Comparison of ENCODE assay signal across 26 mouse cellular contexts in genomic region chr1:88070495-88070894, GRCm38 (mm10). TPM values are rescaled to one million over a fixed set of nuclear protein-coding genes. Genes with fewer than 3 reads are reported as not detected.
DNase-seq lines count a peak whose midpoint lies in the region; ATAC-seq and TF ChIP-seq lines count a peak whose summit lies in the region.
"Had no signal": no experiment of that assay in that cellular context is flagged by ENCODE, and none has a peak within 500 bp of the region (broad histone marks: within the 10 kb centered on the region; RNA-seq: fewer than 3 reads in every experiment).

Gene Ugt1a9, plus strand, starts transcription at chr1:88070800.

- no peak within 1 kb of the TSS for H3K4me2 ChIP-seq in intestine, embryonic 15.5 days (replicated peaks)
- peak within 1 kb of the TSS; percentile 21 for H3K4me2 ChIP-seq in intestine, postnatal 0 days (replicated peaks; ENCODE audit: low read depth)
- H3K4me2 ChIP-seq in forebrain, embryonic 12.5 days = no peak within 1 kb of the TSS
- H3K4me2 ChIP-seq: embryonic facial prominence, embryonic 12.5 days; forebrain, embryonic 13.5 days; forebrain, embryonic 15.5 days had no signal

- H3K9ac ChIP-seq in intestine, embryonic 15.5 days = no peak within 1 kb of the TSS
- no peak within 1 kb of the TSS for H3K9ac ChIP-seq in intestine, postnatal 0 days (ENCODE audit: low read depth, low read length)
- H3K9ac ChIP-seq in forebrain, embryonic 12.5 days = no peak within 1 kb of the TSS
- H3K9ac ChIP-seq: embryonic facial prominence, embryonic 12.5 days; forebrain, embryonic 13.5 days; forebrain, embryonic 15.5 days; forebrain, postnatal 0 days had no signal

- TF ChIP-seq CTCF in intestine, postnatal 0 days (IDR thresholded peaks at IDR 0.05; ENCODE audit: low read depth) = no peak

- no peaks in the 10 kb centered on the region for H3K4me1 ChIP-seq in heart, embryonic 10.5 days
- H3K4me1 ChIP-seq in intestine, embryonic 15.5 days (replicated peaks) = no peaks in the 10 kb centered on the region
- H3K4me1 ChIP-seq in intestine, postnatal 0 days (replicated peaks; ENCODE audit: control insufficient read depth, insufficient read depth, low read length) = 0 out of 2 replicates have a peak, but pooled peaks cover 2% of the 10 kb centered on the region
- no peaks in the 10 kb centered on the region for H3K4me1 ChIP-seq in forebrain, embryonic 12.5 days
- H3K4me1 ChIP-seq: embryonic facial prominence, embryonic 12.5 days; forebrain, embryonic 13.5 days; forebrain, embryonic 15.5 days had no signal

- H3K27ac ChIP-seq in heart, embryonic 10.5 days = no peak within 1 kb of the TSS
- H3K27ac ChIP-seq in intestine, embryonic 15.5 days = no peak within 1 kb of the TSS
- H3K27ac ChIP-seq in intestine, postnatal 0 days (ENCODE audit: low read depth, low read length) = peak within 1 kb of the TSS; percentile 3; the same call in 1 of the 2 replicates
- no peak within 1 kb of the TSS for H3K27ac ChIP-seq in forebrain, embryonic 12.5 days
- H3K27ac ChIP-seq: embryonic facial prominence, embryonic 10.5 days; embryonic facial prominence, embryonic 12.5 days; forebrain, embryonic 13.5 days; forebrain, embryonic 15.5 days had no signal

- WGBS in heart, embryonic 10.5 days = 73% methylated on average over 2 of the region's 2 CpGs
- 49% methylated on average over 2 of the region's 2 CpGs for WGBS in intestine, embryonic 15.5 days
- 45% methylated on average over 2 of the region's 2 CpGs for WGBS in intestine, postnatal 0 days
- WGBS in forebrain, embryonic 12.5 days = 85% methylated on average over 2 of the region's 2 CpGs

- no peaks in the 10 kb centered on the region for H3K27me3 ChIP-seq in heart, embryonic 10.5 days (ENCODE audit: insufficient read depth, poor library complexity, severe bottlenecking)
- no peaks in the 10 kb centered on the region for H3K27me3 ChIP-seq in intestine, embryonic 15.5 days (replicated peaks)
- H3K27me3 ChIP-seq in intestine, postnatal 0 days (replicated peaks; ENCODE audit: control insufficient read depth, insufficient read depth, low read length) = no peaks in the 10 kb centered on the region
- no peaks in the 10 kb centered on the region for H3K27me3 ChIP-seq in forebrain, embryonic 12.5 days
- H3K27me3 ChIP-seq: CH12.LX; embryonic facial prominence, embryonic 12.5 days; forebrain, embryonic 13.5 days; forebrain, embryonic 15.5 days had no signal

- DNase-seq in heart, adult 11 months = peak; percentile 46
- no peak for DNase-seq in heart, embryonic 10.5 days (ENCODE audit: low spot score)
- DNase-seq: adrenal gland, adult 8-10 months; adrenal gland, postnatal 14 days; adrenal gland, postnatal 36 days; B cell, adult 2 months; cerebellum, adult 11-12 months; cerebellum, adult 2 months; cerebellum, adult 9-10 months; cerebellum, postnatal 10 days; cerebellum, postnatal 25 days; forebrain, postnatal 0 days had no signal

- peak; percentile 69 for ATAC-seq in intestine, embryonic 15.5 days
- ATAC-seq in intestine, postnatal 0 days = peak; percentile 64
- ATAC-seq in forebrain, embryonic 12.5 days (ENCODE audit: low FRiP score) = no peak
- ATAC-seq: activated CD4-positive, CD25-positive, alpha-beta regulatory T cell, adult 4 months; CD4-positive, CD25-positive, alpha-beta regulatory T cell, adult 4 months; forebrain, embryonic 13.5 days; forebrain, embryonic 15.5 days; forebrain, postnatal 0 days; Patski had no signal

- H3K4me3 ChIP-seq in heart, embryonic 10.5 days = no peak within 1 kb of the TSS
- H3K4me3 ChIP-seq in intestine, embryonic 15.5 days (replicated peaks) = no peak within 1 kb of the TSS
- H3K4me3 ChIP-seq in intestine, postnatal 0 days (ENCODE audit: low read depth, low read length) = no peak within 1 kb of the TSS
- no peak within 1 kb of the TSS for H3K4me3 ChIP-seq in forebrain, embryonic 12.5 days (replicated peaks)
- H3K4me3 ChIP-seq: embryonic facial prominence, embryonic 10.5 days; embryonic facial prominence, embryonic 12.5 days; forebrain, embryonic 13.5 days; forebrain, embryonic 15.5 days had no signal

- no peaks in the 10 kb centered on the region for H3K36me3 ChIP-seq in heart, embryonic 10.5 days
- H3K36me3 ChIP-seq in intestine, embryonic 15.5 days = no peaks in the 10 kb centered on the region
- no peaks in the 10 kb centered on the region for H3K36me3 ChIP-seq in intestine, postnatal 0 days (ENCODE audit: control insufficient read depth, insufficient read depth)
- no peaks in the 10 kb centered on the region for H3K36me3 ChIP-seq in forebrain, embryonic 12.5 days (replicated peaks)
- H3K36me3 ChIP-seq: embryonic facial prominence, embryonic 10.5 days; embryonic facial prominence, embryonic 12.5 days; forebrain, embryonic 15.5 days; G1E had no signal

- no peaks in the 10 kb centered on the region for H3K9me3 ChIP-seq in heart, embryonic 10.5 days
- no peaks in the 10 kb centered on the region for H3K9me3 ChIP-seq in intestine, embryonic 15.5 days
- no peaks in the 10 kb centered on the region for H3K9me3 ChIP-seq in intestine, postnatal 0 days (ENCODE audit: control insufficient read depth)
- H3K9me3 ChIP-seq in forebrain, embryonic 12.5 days = no peaks in the 10 kb centered on the region
- H3K9me3 ChIP-seq: embryonic facial prominence, embryonic 10.5 days; embryonic facial prominence, embryonic 12.5 days; forebrain, embryonic 13.5 days; forebrain, embryonic 15.5 days; G1E had no signal

RNA-seq across cellular contexts. Expression of gene Ugt1a9, which starts in this region (rescaled TPM):
- polyA plus RNA-seq in heart, embryonic 10.5 days (2016; fragmentation: Nextera tagmentation; extraction: Ambion mirVana) = not detected in 2 replicates
- polyA plus RNA-seq in intestine, embryonic 15.5 days (2015; fragmentation: Nextera tagmentation; extraction: Ambion mirVana) = 5.6 and 8.0 TPM in 2 replicates
- polyA plus RNA-seq in intestine, postnatal 0 days (2015; fragmentation: Nextera tagmentation; extraction: Ambion mirVana) = 38.4 and 50.6 TPM in 2 replicates
- not detected in 2 replicates for polyA plus RNA-seq in forebrain, embryonic 12.5 days (2016; fragmentation: Nextera tagmentation; extraction: Ambion mirVana)
- polyA plus RNA-seq: CD4-positive, CD25-positive, alpha-beta regulatory T cell, adult 4 months; cerebellum, adult 2 months; cortical plate, adult 2 months; embryonic facial prominence, embryonic 10.5 days; embryonic facial prominence, embryonic 12.5 days; embryonic facial prominence, embryonic 14.5 days; forebrain, embryonic 13.5 days; forebrain, embryonic 15.5 days; forebrain, postnatal 0 days; G1E had no signal
